Mouse (Mus musculus): ENCODE data around the gene Mvd. TPM values are rescaled to one million over a fixed set of nuclear protein-coding genes. Genes with fewer than 3 reads are reported as not detected.
A peak's percentile ranks its signal among the peaks of the same experiment; 100 is the strongest.

The Mvd gene
- polyA plus RNA-seq, 1 experiment: 12.3 TPM

- Histone ChIP-seq H3K27ac (ENCODE audit: insufficient read depth, low read depth, low read length) (peak overlapping the region; percentile 97), H3K4me3 (ENCODE audit: insufficient read depth, low read length) (peak overlapping the region; percentile 48), H3K4me1 (ENCODE audit: control insufficient read depth, insufficient read depth, low read length) (peaks cover 24% of the 10 kb centered on the region)
- TF ChIP-seq POLR2A (IDR thresholded peaks at IDR 0.05; ENCODE audit: borderline replicate concordance, low read depth, low read length) (no peak), CTCF (IDR thresholded peaks at IDR 0.05; ENCODE audit: low read depth, low read length) (no peak)
Observed at GRCm38 (mm10) chr8:122430058-122430636, 13.1 kb downstream of the Mvd start.

- H3K4me3 ChIP-seq (ENCODE audit: insufficient read depth, low read length): no peak overlapping the region
- peaks cover 19% of the 10 kb centered on the region for H3K4me1 ChIP-seq (ENCODE audit: control insufficient read depth, insufficient read depth, low read length)
- no peak for TF ChIP-seq CTCF (IDR thresholded peaks at IDR 0.05; ENCODE audit: low read depth, low read length)
- no peak for TF ChIP-seq POLR2A (IDR thresholded peaks at IDR 0.05; ENCODE audit: borderline replicate concordance, low read depth, low read length)
- H3K27ac ChIP-seq (ENCODE audit: insufficient read depth, low read depth, low read length): no peak overlapping the region
Observed at GRCm38 (mm10) chr8:122428163-122428562, 15.1 kb downstream of the Mvd start.

- H3K4me1 ChIP-seq (ENCODE audit: control insufficient read depth, insufficient read depth, low read length): peaks cover 17% of the 10 kb centered on the region
- TF ChIP-seq POLR2A (IDR thresholded peaks at IDR 0.05; ENCODE audit: borderline replicate concordance, low read depth, low read length) (no peak), CTCF (IDR thresholded peaks at IDR 0.05; ENCODE audit: low read depth, low read length) (no peak)
- no peak overlapping the region for H3K4me3 ChIP-seq (ENCODE audit: insufficient read depth, low read length)
- H3K27ac ChIP-seq (ENCODE audit: insufficient read depth, low read depth, low read length): no peak overlapping the region
Observed at GRCm38 (mm10) chr8:122427607-122428006, 15.6 kb downstream of the Mvd start.

GRCm38 (mm10) chr8:122426145-122426544 lies 17.1 kb downstream of the Mvd start:
- Histone ChIP-seq H3K4me1 (ENCODE audit: control insufficient read depth, insufficient read depth, low read length) (peaks cover 15% of the 10 kb centered on the region), H3K27ac (ENCODE audit: insufficient read depth, low read depth, low read length) (no peak overlapping the region), H3K4me3 (ENCODE audit: insufficient read depth, low read length) (no peak overlapping the region)
- TF ChIP-seq POLR2A (IDR thresholded peaks at IDR 0.05; ENCODE audit: borderline replicate concordance, low read depth, low read length): no peak
- no peak for TF ChIP-seq CTCF (IDR thresholded peaks at IDR 0.05; ENCODE audit: low read depth, low read length)

GRCm38 (mm10) chr8:122423659-122424058 lies 19.6 kb downstream of the Mvd start:
- Histone ChIP-seq H3K27ac (ENCODE audit: insufficient read depth, low read depth, low read length) (no peak overlapping the region), H3K4me1 (ENCODE audit: control insufficient read depth, insufficient read depth, low read length) (peaks cover 2% of the 10 kb centered on the region), H3K4me3 (ENCODE audit: insufficient read depth, low read length) (no peak overlapping the region)
- TF ChIP-seq CTCF (IDR thresholded peaks at IDR 0.05; ENCODE audit: low read depth, low read length) (no peak), POLR2A (IDR thresholded peaks at IDR 0.05; ENCODE audit: borderline replicate concordance, low read depth, low read length) (no peak)

DNA sequence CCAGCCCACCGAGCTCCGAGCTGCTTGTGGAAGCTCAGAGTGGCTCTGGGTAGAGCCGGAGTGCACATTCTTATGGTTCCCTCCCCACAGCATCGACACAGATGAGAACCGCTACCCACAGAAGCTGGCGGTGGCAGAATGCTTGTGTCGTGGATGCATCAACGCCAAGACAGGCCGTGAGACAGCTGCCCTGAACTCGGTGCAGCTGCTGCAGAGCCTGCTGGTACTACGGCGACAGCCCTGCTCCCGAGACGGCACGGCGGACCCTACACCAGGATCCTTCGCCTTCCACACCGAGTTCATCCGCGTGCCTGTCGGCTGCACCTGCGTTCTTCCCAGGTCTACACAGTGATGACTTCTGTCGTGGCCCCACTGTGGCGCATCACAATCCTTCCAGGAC lies 20.0 kb downstream of the Mvd start:
- H3K4me1 ChIP-seq (ENCODE audit: control insufficient read depth, insufficient read depth, low read length): peaks cover under 1% of the 10 kb centered on the region; the same call in 1 of the 2 replicates
- TF ChIP-seq CTCF (IDR thresholded peaks at IDR 0.05; ENCODE audit: low read depth, low read length) (no peak), POLR2A (IDR thresholded peaks at IDR 0.05; ENCODE audit: borderline replicate concordance, low read depth, low read length) (no peak)
- no peak overlapping the region for H3K27ac ChIP-seq (ENCODE audit: insufficient read depth, low read depth, low read length)
- no peak overlapping the region for H3K4me3 ChIP-seq (ENCODE audit: insufficient read depth, low read length)

DNA sequence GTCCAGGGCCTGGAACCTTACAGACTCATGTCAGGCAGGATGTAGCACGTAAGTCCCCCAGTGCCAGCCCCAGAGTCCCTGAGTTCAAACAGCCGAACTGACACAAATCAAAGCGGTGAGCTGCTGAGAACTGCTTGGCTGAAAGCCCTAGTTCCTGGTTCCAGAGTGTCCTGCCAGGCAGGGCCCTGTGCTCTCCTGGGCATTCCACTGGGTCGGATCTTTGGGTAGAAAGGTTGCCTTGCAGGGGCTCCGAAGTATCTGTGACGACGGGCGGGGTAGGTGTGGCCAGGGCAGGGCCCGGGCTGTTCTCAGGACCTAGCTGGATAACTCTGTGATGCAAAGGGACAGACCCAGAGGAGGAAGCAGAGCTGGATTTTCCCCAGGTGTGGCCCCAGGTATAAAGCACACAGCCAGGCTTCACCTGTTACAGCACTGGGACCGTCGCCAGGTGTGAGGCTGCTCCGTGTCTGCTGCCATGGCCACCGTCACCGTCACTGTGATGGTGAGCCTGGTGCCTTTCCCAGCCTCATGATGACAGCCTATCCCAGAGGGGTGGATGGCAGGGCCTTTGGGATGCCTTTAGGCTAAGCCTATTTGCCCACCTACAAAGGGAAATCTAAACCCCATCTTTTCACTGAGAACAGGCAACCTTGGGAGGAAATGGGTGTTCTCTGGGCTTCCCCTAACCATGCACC lies 21.7 kb downstream of the Mvd start, which contains the start of gene Il17c:
Gene Il17c (plus strand): TSS at position 645 of the 695 bp plus-strand sequence.
- Histone ChIP-seq H3K4me1 (ENCODE audit: control insufficient read depth, insufficient read depth, low read length) (peaks cover 6% of the 10 kb centered on the region), H3K27ac (ENCODE audit: insufficient read depth, low read depth, low read length) (no peak within 1 kb of the TSS), H3K4me3 (ENCODE audit: insufficient read depth, low read length) (no peak within 1 kb of the TSS)
- TF ChIP-seq CTCF (IDR thresholded peaks at IDR 0.05; ENCODE audit: low read depth, low read length) (no peak), POLR2A (IDR thresholded peaks at IDR 0.05; ENCODE audit: borderline replicate concordance, low read depth, low read length) (no peak)

- TF ChIP-seq POLR2A (IDR thresholded peaks at IDR 0.05; ENCODE audit: borderline replicate concordance, low read depth, low read length) (no peak), CTCF (IDR thresholded peaks at IDR 0.05; ENCODE audit: low read depth, low read length) (no peak)
- H3K27ac ChIP-seq (ENCODE audit: insufficient read depth, low read depth, low read length): no peak overlapping the region
- H3K4me3 ChIP-seq (ENCODE audit: insufficient read depth, low read length): no peak overlapping the region
- H3K4me1 ChIP-seq (ENCODE audit: control insufficient read depth, insufficient read depth, low read length): peaks cover 16% of the 10 kb centered on the region
Observed at GRCm38 (mm10) chr8:122419881-122420555, 23.2 kb downstream of the Mvd start.

DNA sequence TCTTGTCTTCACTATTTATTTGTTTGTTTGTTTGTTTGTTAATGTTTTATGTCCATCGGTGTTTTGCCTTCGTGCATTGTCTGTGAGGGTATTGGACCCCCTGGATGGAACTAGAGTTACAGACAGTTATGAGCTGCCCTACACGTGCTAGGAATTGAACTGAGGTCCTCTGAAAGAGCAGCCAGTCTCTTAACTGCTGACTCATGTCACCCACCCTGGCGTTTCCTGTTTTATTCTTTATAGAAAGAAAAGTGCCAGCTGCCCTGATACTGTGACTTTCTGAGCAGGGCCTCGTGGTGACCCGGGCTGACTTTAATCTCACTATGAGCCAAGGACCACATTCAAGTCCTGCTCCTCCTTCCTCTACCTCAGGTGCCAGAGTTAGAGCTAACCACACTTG lies 27.7 kb downstream of the Mvd start:
- H3K4me3 ChIP-seq (ENCODE audit: insufficient read depth, low read length): no peak overlapping the region

GRCm38 (mm10) chr8:122414311-122414710 lies 28.9 kb downstream of the Mvd start:
- no peak overlapping the region for H3K4me3 ChIP-seq (ENCODE audit: insufficient read depth, low read length)
- H3K4me1 ChIP-seq (ENCODE audit: control insufficient read depth, insufficient read depth, low read length): peaks cover 25% of the 10 kb centered on the region
- TF ChIP-seq POLR2A (IDR thresholded peaks at IDR 0.05; ENCODE audit: borderline replicate concordance, low read depth, low read length) (no peak), CTCF (IDR thresholded peaks at IDR 0.05; ENCODE audit: low read depth, low read length) (no peak)
- H3K27ac ChIP-seq (ENCODE audit: insufficient read depth, low read depth, low read length): no peak overlapping the region

More for the DNA sequence above, 27.7 kb downstream of the Mvd start:
- Histone ChIP-seq H3K27ac (ENCODE audit: insufficient read depth, low read depth, low read length) (peak overlapping the region; percentile 29), H3K4me1 (ENCODE audit: control insufficient read depth, insufficient read depth, low read length) (peaks cover 25% of the 10 kb centered on the region)
- TF ChIP-seq POLR2A (IDR thresholded peaks at IDR 0.05; ENCODE audit: borderline replicate concordance, low read depth, low read length) (no peak), CTCF (IDR thresholded peaks at IDR 0.05; ENCODE audit: low read depth, low read length) (no peak)
